Mouse (Mus musculus): ENCODE measurements at regions not wholly inside any gene's neighbourhood (a gene's known extent, or its start where the extent isn't known, plus 50 kb on each side); places are given as distances from the start of the nearest gene placed in this dataset.

GRCm38 (mm10) chr8:96409601-96410000 is 521.3 kb upstream of the Got2 start:
- no peak for TF ChIP-seq CTCF (IDR thresholded peaks at IDR 0.05; ENCODE audit: low read depth, low read length)
- TF ChIP-seq GATA1 (IDR thresholded peaks at IDR 0.05; ENCODE audit: borderline replicate concordance, low read length) = no peak
